Mouse (Mus musculus) T-helper 2 cell (primary cell): Measurements from ENCODE around the gene Mtor.

ENCODE experiments used
- in situ Hi-C: fragments of 300-600 bp; cut with MboI, MseI; formaldehyde crosslinking; loops from one replicate; pipeline ENCODE4 v1.15.1; 2025; ENCODE audit warnings: high pct_unique_total_duplicates

Gene Mtor

DNA sequence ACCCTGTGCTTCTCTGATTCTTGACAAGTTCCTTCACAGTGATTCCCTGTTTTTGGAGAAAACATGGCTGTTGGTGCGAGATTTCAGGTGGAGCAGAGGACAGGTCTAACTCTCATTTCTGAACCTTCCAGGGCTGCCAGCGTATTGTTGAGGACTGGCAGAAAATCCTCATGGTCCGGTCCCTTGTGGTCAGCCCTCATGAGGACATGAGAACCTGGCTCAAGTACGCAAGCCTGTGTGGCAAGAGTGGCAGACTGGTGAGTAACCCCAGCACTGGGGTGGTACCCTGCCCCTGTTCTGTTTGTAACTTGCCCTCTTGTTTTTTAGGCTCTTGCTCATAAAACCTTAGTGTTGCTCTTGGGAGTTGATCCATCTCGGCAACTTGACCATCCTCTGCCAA is 81.9 kb downstream of the Mtor start:
- in situ Hi-C loops: no loop called here

DNA sequence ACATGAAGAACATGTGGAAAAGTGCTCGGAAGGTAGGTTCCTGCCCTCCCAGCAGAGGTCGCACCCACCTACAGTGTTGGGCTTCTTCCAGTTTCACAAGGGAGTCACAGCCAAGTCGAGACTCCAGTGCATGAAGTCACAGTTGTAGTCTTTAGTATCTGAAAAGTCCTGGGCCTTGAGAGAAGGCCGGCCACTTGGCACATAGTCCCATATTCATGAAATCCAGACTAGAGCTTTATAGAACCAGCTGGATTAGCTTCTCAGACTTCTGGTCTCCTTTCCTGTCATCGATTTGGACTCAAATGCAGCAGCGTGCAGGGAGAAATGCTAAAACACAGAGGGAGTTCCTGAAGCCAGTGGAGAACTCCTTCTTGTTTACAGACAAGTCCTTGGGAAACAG is 82.4 kb downstream of the Mtor start:
- in situ Hi-C loops: no loop called here

DNA sequence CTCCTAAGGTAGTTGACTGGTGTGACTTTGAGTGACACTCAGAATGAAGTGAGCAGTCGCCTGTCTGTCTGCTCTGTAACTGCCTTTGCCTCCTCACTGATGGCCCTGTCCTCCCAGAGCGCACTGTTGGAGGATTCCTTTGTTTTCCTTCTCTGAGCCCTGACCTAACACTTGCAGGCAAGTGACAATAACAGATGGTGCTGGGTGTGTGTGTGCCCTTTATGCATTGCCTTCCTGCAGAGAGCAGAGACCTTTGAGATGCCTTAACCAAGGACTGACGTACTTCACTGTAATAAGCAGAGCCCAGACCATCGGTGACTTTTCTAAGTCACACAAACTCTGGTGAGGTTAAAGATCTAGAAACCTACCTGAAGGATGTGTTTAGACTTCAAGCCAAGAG is 82.9 kb downstream of the Mtor start:
- in situ Hi-C loops: no loop called here

DNA sequence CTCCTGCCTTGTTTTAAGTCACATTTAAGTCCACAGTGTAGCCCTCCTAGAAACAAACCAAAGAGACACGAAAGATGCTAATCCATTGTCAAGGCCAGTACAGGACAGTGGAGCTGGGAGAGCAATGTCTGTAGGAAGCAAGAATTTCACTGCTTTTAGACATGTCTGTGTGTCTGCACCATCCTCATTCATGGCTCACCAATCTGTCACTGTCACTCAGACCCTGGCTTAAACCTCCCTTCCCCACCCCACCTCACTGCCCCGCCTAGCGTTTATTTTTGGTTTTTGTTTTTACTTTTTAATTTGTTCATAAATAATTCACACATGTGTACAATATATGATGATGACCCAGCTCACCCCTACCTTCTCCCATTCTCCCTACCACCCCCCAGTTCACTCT is 84.1 kb downstream of the Mtor start:
- in situ Hi-C loops: no loop called here

DNA sequence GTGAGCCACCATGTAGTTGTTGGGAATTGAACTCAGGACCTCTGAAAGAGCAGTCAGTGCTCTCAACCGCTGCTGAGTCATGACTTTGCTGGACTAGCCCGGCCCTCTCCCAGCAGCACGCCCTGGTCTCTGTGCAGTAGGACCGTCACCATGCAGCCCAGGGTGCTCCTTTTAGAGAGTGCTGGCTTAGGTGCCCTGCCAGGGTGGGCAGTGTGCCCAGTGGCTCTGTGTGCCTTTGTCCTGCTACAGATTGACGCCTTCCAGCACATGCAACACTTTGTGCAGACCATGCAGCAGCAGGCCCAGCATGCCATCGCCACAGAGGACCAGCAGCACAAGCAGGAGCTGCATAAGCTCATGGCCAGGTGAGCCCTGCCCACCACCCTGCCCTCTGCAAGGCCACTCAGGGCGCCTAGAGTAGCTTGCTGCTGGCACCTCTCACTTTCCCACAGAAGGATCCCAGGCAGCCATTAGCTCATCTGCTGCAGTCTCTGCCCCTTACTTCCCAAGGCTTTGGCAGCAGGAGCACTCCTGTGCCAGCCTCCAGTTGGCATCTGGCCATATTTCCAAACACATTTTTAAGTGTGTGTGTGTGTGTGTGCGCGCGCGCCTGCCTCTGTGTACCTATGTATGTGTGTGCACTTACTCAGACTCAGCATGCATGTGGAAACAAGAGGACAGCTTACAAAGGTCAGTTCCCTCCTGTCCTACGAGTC is 85.4 kb downstream of the Mtor start:
- in situ Hi-C loops: no loop called here

DNA sequence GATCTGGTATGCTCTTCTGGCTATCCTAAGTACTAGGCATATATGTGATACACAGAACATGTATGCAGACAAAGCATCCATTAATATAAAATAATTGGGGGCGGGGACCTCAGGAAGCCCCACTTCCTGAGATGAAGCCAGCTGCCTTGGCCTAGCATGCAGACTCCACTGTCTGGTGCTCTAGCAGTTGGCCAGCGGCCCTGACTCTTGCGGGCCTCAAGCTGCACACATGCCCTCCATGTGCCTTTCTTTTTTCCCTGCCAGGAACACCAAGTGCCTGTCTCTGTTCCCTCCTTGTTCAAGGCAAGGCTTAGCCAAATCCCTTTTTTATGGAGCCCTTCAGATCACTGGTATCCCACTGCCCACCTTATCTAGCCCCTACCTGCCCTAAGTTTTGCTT is 87.5 kb downstream of the Mtor start:
- in situ Hi-C loops: no loop called here

DNA sequence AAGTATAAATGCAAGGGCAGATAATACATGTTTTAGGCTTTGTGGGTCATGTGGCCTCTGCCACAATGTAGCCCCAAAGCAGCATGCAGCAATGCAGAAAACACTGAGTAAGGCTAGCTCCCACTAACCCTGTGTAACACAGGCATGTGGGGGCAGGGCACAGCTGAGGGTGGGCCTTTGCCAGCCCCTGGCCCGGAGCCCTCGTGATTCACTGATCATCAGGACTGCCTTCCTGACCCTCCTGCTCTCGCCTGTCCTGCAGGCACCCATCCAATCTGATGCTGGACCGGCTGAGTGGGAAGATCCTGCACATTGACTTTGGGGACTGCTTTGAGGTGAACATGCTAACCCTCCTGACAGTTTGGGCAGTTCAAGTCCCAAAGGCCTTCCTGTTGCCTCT is 100.7 kb downstream of the Mtor start:
- in situ Hi-C loops: no loop called here

DNA sequence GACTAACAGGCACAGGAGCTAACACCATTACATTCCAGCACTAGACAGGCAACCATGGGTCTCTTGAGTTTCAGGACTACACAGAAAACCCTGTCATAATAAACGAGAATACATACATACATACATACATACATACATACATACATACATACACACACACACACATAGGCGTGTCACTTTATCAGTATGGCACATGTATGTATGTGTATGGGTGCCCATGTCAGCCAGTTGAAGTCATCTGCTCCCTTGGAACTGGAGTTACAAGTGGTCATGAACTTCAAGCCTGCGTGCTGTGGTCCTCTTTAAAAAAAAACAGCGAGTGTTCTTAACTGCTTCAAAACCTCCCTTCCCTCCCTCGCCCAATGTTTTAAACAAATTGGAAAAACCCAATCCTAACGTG is 109.4 kb downstream of the Mtor start:
- in situ Hi-C loops: loop anchor here (5.0 kb wide), 1 partner anchor 45 kb away; the partner anchor contains the start of gene Masp2

DNA sequence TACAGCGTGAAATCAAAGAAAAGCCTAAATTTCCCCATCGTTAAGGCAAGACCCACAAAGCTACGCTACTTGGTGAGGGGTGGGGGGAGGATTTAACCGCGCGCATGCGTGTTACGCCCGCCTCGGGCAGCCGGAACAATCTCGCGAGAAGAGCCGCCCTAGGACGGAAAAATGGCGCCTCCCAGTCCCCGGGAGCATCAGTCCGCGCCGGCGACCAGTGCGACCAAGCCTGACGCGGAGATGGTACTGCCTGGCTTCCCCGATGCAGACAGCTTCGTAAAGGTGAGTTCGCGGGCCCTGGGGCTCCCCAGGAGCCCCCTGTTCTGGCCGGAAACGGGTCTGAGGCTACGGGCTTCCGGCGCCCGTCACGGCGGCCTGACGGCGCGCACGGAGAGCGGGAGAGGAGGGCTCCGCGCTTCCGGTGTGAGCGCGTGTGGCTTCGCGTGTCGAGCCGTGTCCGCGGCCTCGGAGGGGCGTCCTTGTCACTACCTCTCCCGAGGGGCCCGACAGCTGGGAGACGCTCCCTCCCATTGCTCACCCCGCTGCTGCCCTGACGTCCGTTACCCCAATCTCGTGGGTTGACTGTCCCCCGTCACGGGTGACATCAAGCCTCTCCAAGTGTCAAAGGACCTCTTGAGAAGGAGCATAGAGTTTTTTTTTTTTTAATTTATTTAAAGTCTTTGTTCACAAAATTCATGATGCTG is 110.0 kb downstream of the Mtor start, which contains the start of gene Exosc10:
Gene Exosc10 (plus strand): TSS at position 133 of the 704 bp plus-strand sequence.
- in situ Hi-C loops: loop anchor here (5.0 kb wide), 1 partner anchor 44 kb away; the partner anchor contains the start of gene Masp2

DNA sequence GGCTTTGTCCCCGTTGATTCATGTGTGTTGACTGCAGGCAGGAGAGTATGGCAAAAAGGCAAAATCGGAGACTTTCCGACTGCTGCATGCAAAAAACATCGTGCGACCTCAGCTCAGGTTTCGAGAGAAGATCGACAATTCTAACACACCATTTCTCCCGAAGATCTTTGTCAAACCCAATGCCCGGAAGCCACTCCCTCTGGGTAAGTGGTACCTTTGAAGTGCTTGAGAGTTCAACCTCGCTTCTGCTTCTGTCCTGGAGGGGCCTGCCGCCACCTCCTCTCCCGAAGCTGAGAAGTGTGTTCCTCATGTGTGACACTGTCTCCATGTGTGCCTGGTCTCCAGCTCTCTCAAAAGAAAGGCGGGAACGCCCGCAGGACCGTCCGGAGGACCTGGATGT is 114.3 kb downstream of the Mtor start:
- in situ Hi-C loops: no loop called here

DNA sequence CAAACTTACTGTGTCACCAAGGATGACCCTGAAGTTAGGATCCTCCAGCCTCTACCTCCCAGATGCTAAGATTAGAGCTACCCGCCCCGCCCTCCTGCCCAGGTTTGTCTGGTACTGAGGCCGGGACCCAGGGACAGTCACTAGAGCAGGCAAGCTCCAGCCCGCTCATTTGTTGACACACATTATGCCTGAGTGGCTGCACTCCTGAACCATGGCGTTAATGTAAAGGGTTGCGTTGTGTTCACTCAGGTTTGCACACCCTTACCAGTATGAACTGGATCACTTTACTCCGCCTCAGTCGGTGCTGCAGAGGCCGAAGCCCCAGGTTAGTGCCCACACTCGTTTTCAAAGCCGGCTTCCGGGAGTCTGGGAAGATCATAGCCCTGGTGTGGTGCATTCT is 115.2 kb downstream of the Mtor start:
- in situ Hi-C loops: no loop called here

DNA sequence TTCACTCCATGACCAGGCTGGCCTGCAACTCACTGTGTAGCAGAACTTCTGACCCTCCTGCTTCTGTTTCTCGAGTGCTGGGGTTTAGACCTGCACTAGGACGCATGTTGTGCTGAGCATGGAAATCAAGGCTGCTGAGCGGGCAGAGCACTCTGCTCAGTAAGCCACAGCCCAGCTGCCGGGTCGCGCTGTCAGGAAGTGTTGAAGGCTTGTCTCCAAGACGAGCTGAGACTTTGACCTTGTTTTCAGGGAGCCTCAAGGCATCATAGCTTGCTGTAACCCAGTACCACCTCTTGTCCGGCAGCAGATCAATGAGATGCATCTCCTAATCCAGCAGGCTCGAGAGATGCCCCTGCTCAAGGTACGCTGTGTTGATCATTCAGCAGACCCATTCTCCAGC is 121.7 kb downstream of the Mtor start:
- in situ Hi-C loops: no loop called here

DNA sequence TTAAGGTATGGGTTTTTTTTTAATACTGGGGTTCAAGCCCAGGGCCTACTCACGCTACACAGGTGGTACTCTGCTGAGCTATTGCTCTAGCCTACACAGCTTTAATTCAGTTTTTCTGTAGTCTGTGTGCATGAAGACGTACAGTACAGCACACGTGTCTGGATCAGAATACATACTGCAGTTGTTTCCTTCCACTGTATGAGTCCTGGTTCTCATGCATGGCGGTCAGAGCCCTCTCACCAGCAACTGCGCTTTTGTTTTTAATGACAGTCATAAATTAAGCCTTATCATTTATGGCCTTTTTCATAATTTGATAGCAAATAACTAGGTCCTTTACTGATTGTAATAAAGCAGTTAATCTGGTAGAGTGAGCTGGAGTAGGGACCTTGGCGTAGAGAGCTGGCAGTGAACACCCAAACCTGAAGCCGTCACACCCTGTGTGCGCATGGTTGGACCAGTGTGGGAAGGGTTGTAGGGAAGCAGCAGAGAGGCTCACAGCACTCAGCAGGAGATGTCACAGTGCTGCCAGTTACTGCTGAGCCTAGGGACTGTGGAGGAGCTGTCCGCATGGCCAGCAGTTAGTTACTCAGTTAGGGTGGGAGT is 122.4 kb downstream of the Mtor start:
- in situ Hi-C loops: no loop called here

DNA sequence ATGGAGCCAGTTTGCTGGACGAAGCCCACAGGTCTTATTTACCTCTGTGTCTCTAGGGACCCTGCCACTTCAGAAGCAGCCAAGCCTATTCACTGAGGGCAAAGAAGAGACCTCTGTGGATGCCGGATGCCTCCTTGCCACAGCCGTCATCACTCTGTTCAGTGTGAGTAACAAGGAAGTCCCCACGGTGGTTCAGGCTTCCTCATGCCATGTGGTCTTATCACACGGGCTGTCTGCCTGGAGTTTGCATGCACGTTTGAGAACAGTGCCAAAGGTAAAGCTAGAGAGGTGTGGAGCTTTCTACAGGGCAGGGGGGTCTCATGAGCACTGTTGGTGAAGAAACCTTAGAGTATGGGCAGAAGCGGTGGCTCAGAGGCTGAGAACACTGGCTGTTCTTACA is 124.8 kb downstream of the Mtor start:
- in situ Hi-C loops: no loop called here

DNA sequence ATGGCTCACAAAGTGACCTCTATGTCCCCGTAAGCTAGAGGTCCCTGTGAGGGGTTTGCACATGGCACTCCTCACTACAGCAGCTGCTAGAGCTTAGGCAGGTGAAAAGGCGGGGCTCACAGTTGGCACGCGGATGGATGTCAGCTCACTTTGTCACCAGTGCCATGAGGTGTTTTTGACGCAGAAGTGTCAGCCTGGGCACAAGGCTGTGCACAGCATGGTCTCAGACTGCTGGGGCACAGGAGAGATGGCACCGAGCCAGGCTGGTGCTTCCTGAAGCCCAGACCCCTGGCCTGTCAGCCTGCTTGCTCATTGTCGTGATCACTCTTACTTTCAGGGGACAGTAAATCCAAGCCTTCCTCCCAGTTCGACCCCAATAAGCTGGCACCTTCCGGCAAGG is 132.4 kb downstream of the Mtor start:
- in situ Hi-C loops: no loop called here

DNA sequence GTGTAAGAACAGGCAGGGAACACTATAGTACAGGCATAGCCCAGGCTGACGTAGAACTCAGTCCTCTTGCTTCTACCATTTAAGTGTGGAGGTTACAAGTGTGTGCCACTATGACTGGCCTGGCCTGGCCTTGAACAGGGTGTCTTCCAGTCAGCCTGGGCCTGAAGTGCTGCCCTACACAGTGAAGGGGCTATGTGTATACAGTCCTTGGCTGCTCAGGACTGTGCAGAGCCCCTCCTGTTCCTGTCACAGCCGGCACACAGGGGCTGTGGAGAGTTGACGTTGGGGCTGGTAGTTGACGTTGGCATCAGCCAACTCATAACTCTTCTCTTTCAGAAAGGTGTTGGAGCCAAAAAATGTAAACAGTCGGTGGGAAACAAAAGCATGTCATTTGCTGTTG is 133.0 kb downstream of the Mtor start:
- in situ Hi-C loops: no loop called here

DNA sequence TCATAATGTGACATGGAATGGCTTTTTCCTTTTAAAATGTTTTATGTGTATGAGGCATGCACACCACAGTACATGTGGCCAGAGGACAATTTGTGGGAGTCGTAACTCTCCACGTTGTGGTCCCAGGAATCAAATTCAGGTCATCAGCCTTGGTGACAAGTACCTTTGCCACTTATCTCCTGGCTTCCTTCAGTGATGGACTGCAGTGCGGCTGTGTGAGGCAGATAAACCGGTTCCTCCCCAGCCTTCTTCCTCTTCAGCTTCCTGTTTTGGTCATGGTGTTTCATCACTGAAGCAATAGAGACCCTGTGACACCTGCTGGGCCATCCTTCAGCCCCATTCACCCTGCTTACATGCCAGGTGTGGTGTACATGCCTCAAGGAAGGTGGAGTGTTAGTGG is 134.8 kb downstream of the Mtor start:
- in situ Hi-C loops: no loop called here

DNA sequence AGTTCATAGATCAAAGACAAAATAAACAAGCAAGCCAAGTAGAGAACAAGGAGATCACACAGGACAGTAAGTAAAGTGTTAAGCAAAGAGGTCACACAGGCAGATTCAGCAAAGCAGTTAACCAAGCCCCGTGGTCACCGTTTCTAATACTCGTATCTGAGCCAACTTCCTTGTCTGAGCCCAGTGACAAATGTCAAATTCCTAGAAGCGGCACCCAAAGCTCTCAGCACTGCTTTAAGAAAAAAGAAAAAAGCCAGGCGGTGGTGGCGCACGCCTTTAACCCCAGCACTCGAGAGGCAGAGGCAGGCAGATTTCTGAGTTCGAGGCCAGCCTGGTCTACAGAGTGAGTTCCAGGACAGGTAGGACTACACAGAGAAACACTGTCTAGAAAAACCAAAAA is 138.2 kb downstream of the Mtor start:
- in situ Hi-C loops: no loop called here

DNA sequence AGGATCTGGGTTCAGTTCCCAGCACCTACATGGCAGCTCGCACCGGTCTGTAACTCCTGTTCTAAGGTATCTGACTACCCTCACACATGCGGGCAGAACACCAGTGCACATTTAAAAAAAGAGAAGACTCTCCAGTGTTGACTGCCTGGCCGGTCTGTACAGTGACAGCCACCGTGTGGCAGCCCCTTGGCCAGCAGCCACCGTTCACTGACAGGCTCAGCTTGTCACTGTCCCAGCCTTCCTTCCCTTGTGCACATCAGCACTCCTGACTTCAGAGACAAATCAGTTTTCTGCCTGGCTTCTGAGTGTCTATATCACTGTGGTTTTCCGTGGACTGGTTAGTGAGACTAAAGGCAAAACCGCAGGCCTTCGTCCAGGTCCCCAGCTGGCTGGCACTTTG is 140.4 kb downstream of the Mtor start:
- in situ Hi-C loops: no loop called here

DNA sequence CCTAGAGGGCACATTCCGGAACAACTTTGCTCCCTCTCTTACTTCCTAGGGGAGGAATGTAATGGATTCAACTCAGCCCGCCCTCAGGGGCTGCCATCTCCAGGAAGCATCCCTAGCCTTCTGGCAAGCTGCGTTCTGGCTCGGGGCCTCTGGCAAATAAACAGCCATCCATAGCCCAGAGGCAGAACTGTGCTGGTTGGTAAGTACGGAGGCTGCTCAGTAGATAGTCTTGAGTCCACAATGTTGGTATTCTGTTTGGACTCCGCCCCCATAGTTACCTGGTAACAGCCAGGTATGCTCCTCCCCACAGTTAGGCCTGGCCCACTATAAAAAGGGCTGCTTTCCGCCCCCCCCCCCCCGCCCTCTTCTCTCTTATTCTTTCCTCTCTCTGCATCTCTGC is 141.2 kb downstream of the Mtor start:
- in situ Hi-C loops: no loop called here

DNA sequence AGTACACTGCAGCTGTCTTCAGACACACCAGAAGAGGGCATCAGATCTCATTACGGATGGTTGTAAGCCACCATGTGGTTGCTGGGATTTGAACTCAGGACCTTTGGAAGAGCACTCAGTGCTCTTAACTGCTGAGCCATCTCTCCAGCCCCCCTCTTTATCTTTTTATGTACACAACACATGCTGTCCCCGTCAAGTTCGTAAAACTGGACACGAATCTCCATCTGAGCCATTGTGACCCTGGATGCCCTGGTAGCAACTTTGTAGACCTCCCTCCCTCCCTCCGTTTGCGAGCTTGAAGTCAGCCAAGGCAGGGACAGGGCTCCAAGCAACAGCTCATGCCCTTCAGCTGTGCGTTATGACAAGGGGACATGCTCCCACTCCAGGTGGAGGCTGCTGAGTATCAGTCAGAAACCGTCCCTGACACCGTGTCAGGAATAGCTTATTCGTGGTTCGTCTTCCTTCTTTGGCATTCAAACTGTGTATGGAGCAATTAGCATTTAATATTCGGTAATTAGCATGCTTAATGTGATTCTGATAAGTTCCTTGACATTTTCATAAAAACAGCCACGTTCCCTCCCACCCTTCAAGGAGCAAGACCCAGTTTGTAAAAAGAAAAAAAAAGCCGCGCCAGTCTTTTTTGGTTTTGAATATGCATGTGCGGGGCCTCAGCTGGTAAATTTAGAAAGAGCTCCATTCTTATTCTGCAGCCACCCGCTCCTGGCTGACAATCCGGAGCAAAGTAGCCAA is 142.2 kb downstream of the Mtor start:
- in situ Hi-C loops: no loop called here

DNA sequence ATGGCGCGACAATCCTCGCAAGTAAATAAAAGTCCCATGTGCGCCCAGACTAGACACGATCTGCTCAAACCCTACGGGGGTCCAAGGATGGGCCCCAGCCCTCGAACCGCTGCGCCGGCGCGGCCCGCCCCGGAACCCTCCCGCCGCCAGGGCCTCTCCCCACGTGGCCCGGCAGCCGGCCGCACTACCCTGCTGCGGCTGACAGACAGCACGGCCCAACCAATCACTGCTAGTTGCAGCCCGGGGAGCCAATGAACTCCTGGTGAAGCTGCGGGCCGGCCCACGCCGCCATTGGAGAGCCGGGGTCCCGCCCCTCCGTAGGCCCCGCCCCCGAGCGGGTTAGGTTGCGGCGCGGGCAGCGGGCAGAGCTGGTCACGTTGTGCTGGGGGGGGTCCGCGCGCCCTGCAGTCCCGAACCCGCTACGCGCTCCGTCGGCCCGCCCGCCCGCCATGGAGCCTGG is 142.8 kb downstream of the Mtor start, which contains the start of gene Srm:
Gene Srm (plus strand): TSS at position 333 of the 460 bp plus-strand sequence.
- in situ Hi-C loops: no loop called here
